Mouse (Mus musculus) liver, embryonic 15.5 days (tissue): Measurements from ENCODE around the gene Olfr309. TPM values are rescaled to one million over a fixed set of nuclear protein-coding genes. Genes with fewer than 3 reads are reported as not detected.
"Not testable (repeated sequence)": the region's sequence is repeated elsewhere in the genome, so short reads cannot be mapped to it uniquely, and the experiment has no call there.

ENCODE experiments used
- ATAC-seq: fragments of 200-750 bp; cut with Nextera tagmentation; 2 replicates; pipeline ENCODE4 v1.8.0; 2017; ENCODE audit warnings: moderate number of reproducible peaks, mild to moderate bottlenecking, moderate library complexity; ENCODE audit not compliant: insufficient read depth
- H3K27ac ChIP-seq: fragments of 300-500 bp; sonication (generic); replicated peaks from 2 replicates; pipeline ENCODE4 v1.5.1; 2015; ENCODE audit warnings: mild to moderate bottlenecking, inconsistent platforms
- H3K27me3 ChIP-seq: fragments of 300-500 bp; sonication (generic); 2 replicates; pipeline ENCODE4 v1.6.1; 2015; ENCODE audit warnings: mild to moderate bottlenecking, inconsistent platforms
- H3K36me3 ChIP-seq: fragments of 300-500 bp; sonication (generic); replicated peaks from 2 replicates; pipeline ENCODE4 v1.6.1; 2015; ENCODE audit warnings: moderate library complexity, mild to moderate bottlenecking, inconsistent platforms
- H3K4me1 ChIP-seq: fragments of 300-500 bp; sonication (generic); replicated peaks from 2 replicates; pipeline ENCODE4 v1.6.1; 2015; ENCODE audit warnings: inconsistent platforms
- H3K4me2 ChIP-seq: fragments of 300-500 bp; sonication (generic); 2 replicates; pipeline ENCODE4 v1.6.1; 2015; ENCODE audit warnings: moderate library complexity, mild to moderate bottlenecking, inconsistent platforms
- H3K4me3 ChIP-seq: fragments of 300-500 bp; sonication (generic); replicated peaks from 2 replicates; pipeline ENCODE4 v1.5.1; 2015; ENCODE audit warnings: mild to moderate bottlenecking, inconsistent platforms
- H3K9ac ChIP-seq: fragments of 300-500 bp; sonication (generic); 2 replicates; pipeline ENCODE4 v1.6.1; 2015; ENCODE audit warnings: moderate library complexity, mild to moderate bottlenecking, inconsistent platforms
- H3K9me3 ChIP-seq: fragments of 300-500 bp; sonication (generic); replicated peaks from 2 replicates; pipeline ENCODE4 v1.6.1; 2016; ENCODE audit warnings: inconsistent platforms
- WGBS: fragments of 180-500 bp; shearing (Covaris S2); methylation state at CpG from one replicate; pipeline ENCODE4 v1.1.7; 2015; ENCODE audit warnings: mixed read lengths; ENCODE audit not compliant: insufficient replicate concordance; 5-methylcytosine and 5-hydroxymethylcytosine counted together
- microRNA-seq: library from miRNA; unstranded; fragments of <30 nt; microRNA quantifications from one replicate; pipeline ENCODE4, GENCODE M21; 2016
- polyA plus RNA-seq: library from polyadenylated mRNA; unstranded; fragments of >200 nt; fragmentation: Nextera tagmentation; extraction: Ambion mirVana; gene quantifications from 2 replicates; pipeline ENCODE4 v1.2.1, GENCODE M21; 2015

Gene Olfr309
- polyA plus RNA-seq = not detected in 2 replicates

- Histone ChIP-seq H3K9ac (no peak within 1 kb of the TSS), H3K4me1 (no peaks in the 10 kb centered on the region), H3K27me3 (no peaks in the 10 kb centered on the region), H3K36me3 (no peaks in the 10 kb centered on the region), H3K4me3 (no peak within 1 kb of the TSS), H3K4me2 (no peak within 1 kb of the TSS), H3K27ac (no peak within 1 kb of the TSS), H3K9me3 (no peaks in the 10 kb centered on the region)
- WGBS = 43% methylated on average over 2 of the region's 2 CpGs
- ATAC-seq = no peak
Observed at GRCm38 (mm10) chr7:86313608-86314007, at the start of gene Olfr309. Olfr309 (minus strand) TSS chr7:86313708.

DNA sequence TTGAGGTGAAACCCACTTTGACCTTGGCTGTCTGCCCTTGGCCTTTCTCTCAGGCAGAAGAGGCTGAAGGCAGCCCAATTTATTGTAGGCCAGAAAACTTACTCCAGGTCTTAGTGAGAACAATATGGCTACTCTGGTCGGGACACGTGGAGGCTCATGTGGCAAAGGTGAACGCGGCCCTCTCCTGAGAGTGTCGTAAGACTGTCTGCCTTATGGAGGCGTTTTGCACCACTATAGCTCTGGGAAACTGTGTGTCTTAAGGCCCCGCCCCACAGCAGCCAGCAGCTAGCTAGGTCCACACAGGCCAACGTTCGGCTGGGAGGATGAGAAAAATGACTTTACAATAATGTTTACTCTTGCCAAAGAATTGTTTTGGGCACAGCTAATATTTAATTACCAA, 32.8 kb upstream of the Olfr309 start:
- not testable (repeated sequence) for H3K9me3 ChIP-seq, H3K27ac ChIP-seq
- 68% methylated on average over 9 of the region's 9 CpGs for WGBS

DNA sequence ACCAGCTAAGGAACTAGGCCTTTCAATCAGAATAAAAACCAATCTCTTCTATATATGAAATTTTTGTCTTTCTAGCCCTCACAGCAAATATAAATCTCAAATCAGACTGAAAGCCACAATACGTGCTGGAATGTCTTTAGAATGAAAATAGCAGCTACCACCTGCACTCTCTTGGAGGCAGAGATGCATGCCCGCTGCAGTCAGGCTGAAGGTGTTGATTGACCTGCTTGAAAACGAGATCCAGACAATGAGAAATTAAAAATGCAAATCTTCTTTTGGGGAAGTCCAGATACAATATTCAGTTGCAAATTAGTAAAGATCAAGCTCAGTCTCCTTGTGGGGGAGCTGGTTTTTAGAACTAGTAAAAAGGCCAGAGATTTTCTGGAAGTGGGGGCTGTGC, 30.7 kb upstream of the Olfr309 start:
- Histone ChIP-seq H3K4me2 (no peak overlapping the region), H3K36me3 (no peaks in the 10 kb centered on the region), H3K9ac (no peak overlapping the region), H3K4me1 (no peaks in the 10 kb centered on the region), H3K27ac (no peak overlapping the region), H3K9me3 (no peaks in the 10 kb centered on the region), H3K4me3 (no peak overlapping the region), H3K27me3 (no peaks in the 10 kb centered on the region)
- ATAC-seq = no peak
- WGBS = 52% methylated on average over 3 of the region's 3 CpGs

More for the DNA sequence above, 32.8 kb upstream of the Olfr309 start:
- ATAC-seq, H3K9ac ChIP-seq, H3K4me2 ChIP-seq, H3K4me3 ChIP-seq, H3K4me1 ChIP-seq, H3K27me3 ChIP-seq, H3K36me3 ChIP-seq: not testable (repeated sequence)

- Histone ChIP-seq H3K27me3 (no peaks in the 10 kb centered on the region), H3K9me3 (no peaks in the 10 kb centered on the region), H3K27ac (no peak overlapping the region), H3K36me3 (no peaks in the 10 kb centered on the region), H3K4me1 (no peaks in the 10 kb centered on the region), H3K9ac (no peak overlapping the region), H3K4me3 (no peak overlapping the region), H3K4me2 (no peak overlapping the region)
- WGBS = 62% methylated on average over 14 of the region's 14 CpGs
- ATAC-seq = no peak
Observed at GRCm38 (mm10) chr7:86342881-86343565, 29.5 kb upstream of the Olfr309 start.

DNA sequence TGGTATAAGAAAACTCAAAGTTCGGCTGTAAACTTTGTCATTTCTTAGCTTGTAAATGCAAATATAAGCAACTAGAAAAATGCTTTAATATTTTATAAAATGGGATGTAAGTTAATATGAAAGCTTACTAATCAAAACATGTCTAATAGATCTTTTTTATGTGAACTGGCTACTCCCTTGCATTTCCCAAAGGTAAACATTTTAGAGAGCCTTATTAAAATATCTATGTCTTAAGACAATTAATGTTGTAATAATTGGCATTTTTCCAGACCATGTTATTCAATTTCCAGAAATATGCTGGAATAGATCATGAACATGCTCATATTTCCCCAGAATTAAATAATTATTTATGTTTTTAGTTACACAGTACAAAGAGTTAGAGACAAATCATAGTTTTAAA, 24.0 kb upstream of the Olfr309 start, which contains the start of gene Olfr307:
Gene Olfr307 (minus strand): TSS at position 101 of the 400 bp plus-strand sequence.
- H3K27me3 ChIP-seq = no peaks in the 10 kb centered on the region
- no peaks in the 10 kb centered on the region for H3K4me1 ChIP-seq
- WGBS = 33% methylated on average over 1 of the region's 1 CpGs
- no peak within 1 kb of the TSS for H3K27ac ChIP-seq
- H3K9ac ChIP-seq = no peak within 1 kb of the TSS
- no peak within 1 kb of the TSS for H3K4me2 ChIP-seq
- no peaks in the 10 kb centered on the region for H3K9me3 ChIP-seq
- no peak for ATAC-seq
- H3K4me3 ChIP-seq = no peak within 1 kb of the TSS
- H3K36me3 ChIP-seq = no peaks in the 10 kb centered on the region

- H3K4me2 ChIP-seq = no peak within 1 kb of the TSS
- no peaks in the 10 kb centered on the region for H3K36me3 ChIP-seq
- no peaks in the 10 kb centered on the region for H3K27me3 ChIP-seq
- no peak for ATAC-seq
- H3K9me3 ChIP-seq = no peaks in the 10 kb centered on the region
- no peak within 1 kb of the TSS for H3K9ac ChIP-seq
- no peak within 1 kb of the TSS for H3K27ac ChIP-seq
- no peak within 1 kb of the TSS for H3K4me3 ChIP-seq
- H3K4me1 ChIP-seq = no peaks in the 10 kb centered on the region
Observed at GRCm38 (mm10) chr7:86325530-86325929, 12.0 kb upstream of the Olfr309 start, which contains the start of gene Olfr308. Olfr308 (minus strand) TSS chr7:86325630.

- no peak overlapping the region for H3K27ac ChIP-seq
- no peaks in the 10 kb centered on the region for H3K4me1 ChIP-seq
- no peaks in the 10 kb centered on the region for H3K36me3 ChIP-seq
- 69% methylated on average over 2 of the region's 2 CpGs for WGBS
- no peak overlapping the region for H3K4me3 ChIP-seq
- no peaks in the 10 kb centered on the region for H3K27me3 ChIP-seq
- H3K9ac ChIP-seq = no peak overlapping the region
- no peak for ATAC-seq
- no peak overlapping the region for H3K4me2 ChIP-seq
- no peaks in the 10 kb centered on the region for H3K9me3 ChIP-seq
Observed at GRCm38 (mm10) chr7:86321323-86321722, 7.8 kb upstream of the Olfr309 start.

DNA sequence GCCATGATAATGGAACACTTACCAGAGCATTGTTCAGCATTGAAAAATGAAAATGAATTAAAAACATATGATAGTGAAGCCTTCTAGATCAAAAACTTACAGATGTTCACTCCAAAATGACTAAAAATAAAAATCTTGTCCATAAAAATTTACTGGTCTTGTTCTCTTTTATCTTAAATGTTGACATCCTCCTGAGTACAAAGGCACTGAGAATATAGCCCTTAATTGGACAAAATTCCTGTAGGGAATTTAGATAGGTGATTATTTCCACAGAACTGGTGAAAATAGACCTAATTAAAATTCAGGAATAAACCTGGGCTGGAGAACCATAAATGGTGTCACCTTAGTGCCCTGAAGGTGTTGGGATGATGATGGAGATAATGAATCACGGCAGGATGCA, 36.4 kb downstream of the Olfr309 start, which contains the start of gene Olfr310:
Gene Olfr310 (minus strand): TSS at position 101 of the 400 bp plus-strand sequence.
- Histone ChIP-seq H3K27me3 (no peaks in the 10 kb centered on the region), H3K4me1 (no peaks in the 10 kb centered on the region), H3K9ac (no peak within 1 kb of the TSS), H3K9me3 (no peaks in the 10 kb centered on the region), H3K4me3 (no peak within 1 kb of the TSS), H3K4me2 (no peak within 1 kb of the TSS), H3K36me3 (no peaks in the 10 kb centered on the region), H3K27ac (no peak within 1 kb of the TSS)
- 59% methylated on average over 1 of the region's 1 CpGs for WGBS
- no peak for ATAC-seq

Small RNAs within 50 kb of the gene (microRNA-seq; reads per million reads assigned to microRNA genes)
- not detected for gene Gm23192

Other genes starting within 250 kb of the Olfr309 start
- gene Vmn2r75, start 141.9 kb downstream of the Olfr309 start, polyA plus RNA-seq = not detected in 2 replicates
- gene Vmn2r76, start 67.4 kb downstream of the Olfr309 start, polyA plus RNA-seq = not detected in 2 replicates
- not detected in 2 replicates for gene Olfr310, start 36.5 kb downstream of the Olfr309 start, polyA plus RNA-seq
- gene Olfr308, start 11.9 kb upstream of the Olfr309 start, polyA plus RNA-seq = not detected in 2 replicates
- gene Olfr307, start 23.9 kb upstream of the Olfr309 start, polyA plus RNA-seq = not detected in 2 replicates
- not detected in 2 replicates for gene Olfr305, start 53.2 kb upstream of the Olfr309 start, polyA plus RNA-seq
- gene Olfr304, start 73.0 kb upstream of the Olfr309 start, polyA plus RNA-seq = not detected in 2 replicates
- gene Olfr303, start 84.1 kb upstream of the Olfr309 start, polyA plus RNA-seq = not detected in 2 replicates
- not detected in 2 replicates for gene Olfr301, start 90.1 kb upstream of the Olfr309 start, polyA plus RNA-seq
- gene Olfr299, start 146.2 kb upstream of the Olfr309 start, polyA plus RNA-seq = not detected in 2 replicates
- gene Olfr298, start 178.8 kb upstream of the Olfr309 start, polyA plus RNA-seq = not detected in 2 replicates
- not detected in 2 replicates for gene Olfr297, start 206.3 kb upstream of the Olfr309 start, polyA plus RNA-seq